Mouse (Mus musculus) liver, embryonic 14.5 days (tissue): Measurements from ENCODE around the gene Cenpb.

Experiments
- CTCF ChIP-seq: IDR thresholded peaks from 2 replicates; pipeline ENCODE4 v1.5.1; 2016; ENCODE audit warnings: antibody characterized with exemption, low read depth, control low read depth
- EP300 ChIP-seq: IDR thresholded peaks from 2 replicates; pipeline ENCODE4 v1.6.1; 2016; ENCODE audit warnings: antibody characterized with exemption, low read depth

GRCm38 (mm10) chr2:131156987-131157386 is 22.9 kb downstream of the Cenpb start:
- TF ChIP-seq CTCF, result no peak
- TF ChIP-seq EP300, result no peak
